8 mouse cellular contexts compared by ENCODE assay signal in the genomic region with DNA sequence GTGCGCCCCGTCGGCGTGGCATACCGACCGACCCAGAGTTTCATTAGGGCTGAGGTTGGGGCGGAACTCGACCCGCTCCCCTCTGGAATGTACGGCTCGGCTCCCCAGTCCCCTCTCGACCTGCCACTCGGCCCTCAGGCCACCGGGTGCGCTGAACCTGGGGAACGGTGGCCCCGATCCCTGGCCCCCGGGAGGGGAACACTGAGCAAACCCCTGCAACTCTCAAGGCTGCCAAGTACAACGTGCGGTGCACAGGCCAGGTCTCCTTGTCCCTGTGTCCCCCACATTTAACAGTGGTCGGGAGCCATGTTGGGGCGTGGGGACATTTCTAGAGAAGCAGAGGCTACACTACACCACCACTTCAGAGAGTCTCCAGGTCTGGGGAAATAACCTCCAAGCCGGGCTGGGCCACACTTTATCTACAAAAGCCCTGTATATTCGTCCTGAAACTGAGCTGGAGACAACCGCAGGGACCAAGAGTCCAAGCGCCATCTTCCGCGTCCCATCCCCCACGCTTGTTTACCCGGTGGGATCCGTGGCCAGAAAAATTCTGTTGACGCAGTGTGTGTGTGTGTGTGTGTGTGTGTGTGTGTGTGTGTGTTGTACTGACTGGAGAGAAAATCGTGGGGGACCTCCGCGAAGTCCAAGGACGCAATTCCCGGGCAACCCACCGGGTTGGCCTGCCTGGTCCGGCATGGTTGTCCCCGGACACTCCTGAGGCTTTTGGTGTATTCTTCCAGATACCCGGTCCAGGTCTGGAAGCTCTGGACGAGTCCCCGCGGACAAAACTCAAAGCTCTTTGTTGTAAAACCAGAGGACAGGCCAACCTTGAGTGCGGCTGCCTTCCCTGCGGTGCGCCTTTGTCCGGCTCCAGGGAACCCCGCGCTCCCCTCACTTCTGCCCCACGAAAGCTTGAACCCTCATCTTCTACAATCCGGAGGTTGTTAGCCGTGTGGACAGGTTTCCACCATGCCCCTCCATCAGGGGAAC. TPM values are rescaled to one million over a fixed set of nuclear protein-coding genes. Genes with fewer than 3 reads are reported as not detected.
DNase-seq lines count a peak whose midpoint lies in the region; ATAC-seq lines count a peak whose summit lies in the region.

No protein-coding gene starts in this region.

- H3K27ac ChIP-seq in hindbrain, embryonic 12.5 days = peak overlapping the region; percentile 100

- WGBS in hindbrain, embryonic 12.5 days = 0% methylated on average over 53 of the region's 53 CpGs

- H3K27me3 ChIP-seq in hindbrain, embryonic 12.5 days = no peaks in the 10 kb centered on the region

- H3K9me3 ChIP-seq in hindbrain, embryonic 12.5 days (replicated peaks) = no peaks in the 10 kb centered on the region

- no peaks in the 10 kb centered on the region for H3K36me3 ChIP-seq in hindbrain, embryonic 12.5 days

- H3K4me1 ChIP-seq in hindbrain, embryonic 12.5 days = peaks cover 33% of the 10 kb centered on the region

- peak overlapping the region; percentile 99 for H3K9ac ChIP-seq in hindbrain, embryonic 12.5 days

- no peak for ATAC-seq in hindbrain, embryonic 12.5 days (ENCODE audit: low FRiP score)
- no peak for ATAC-seq in megakaryocyte progenitor cell, adult 5-6 weeks (replicated peaks; ENCODE audit: poor library complexity)

- H3K4me2 ChIP-seq in hindbrain, embryonic 12.5 days (replicated peaks) = peak overlapping the region; percentile 88

- peak overlapping the region; percentile 85 for H3K4me3 ChIP-seq in hindbrain, embryonic 12.5 days

- DNase-seq in MN1 (ENCODE audit: low spot score) = peak; percentile 63
- peak; percentile 79 for DNase-seq in cerebellum, adult 11-12 months
- peak; percentile 62 to 66 for DNase-seq in frontal cortex, postnatal 14 days (ENCODE audit: low spot score in 2 of 2)
- DNase-seq in layer of hippocampus, postnatal 25 days (ENCODE audit: extremely low spot score in 1 of 2, low spot score in 1 of 2) = peak; percentile 63 to 75
- DNase-seq in lung, postnatal 14 days = peak; percentile 80
- peak; percentile 62 for DNase-seq in right cerebral cortex, postnatal 25 days

RNA-seq across cellular contexts. Expression of a gene that starts 3.1 kb away (rescaled TPM):
- 72.8 and 73.7 TPM in 2 replicates for polyA plus RNA-seq in hindbrain, embryonic 12.5 days (2016; fragmentation: Nextera tagmentation; extraction: Ambion mirVana)
- total RNA-seq in layer of hippocampus, postnatal 25 days (2021) = 100 to 1,000 TPM; 131 to 158 TPM
- total RNA-seq in megakaryocyte progenitor cell, adult 5-6 weeks (2015) = 27.3 and 30.2 TPM in 2 replicates
- 10.9 and 14.5 TPM in 2 replicates for total RNA-seq in megakaryocyte progenitor cell, adult 5-6 weeks (2017)

Comparison
In these comparisons a context has a peak if more than half of its experiments do, and no peak if none do; other contexts are left out.
1. RNA of a gene that starts 3.1 kb away (total RNA-seq): 131 to 158 TPM in layer of hippocampus, postnatal 25 days; 10.9 to 30.2 TPM in megakaryocyte progenitor cell, adult 5-6 weeks; every median in the first group is over 4 times any median in the second.
2. Peak in every context shown above with its lines, with median percentiles within 50 percentile points of each other: DNase-seq.